Mouse (Mus musculus): Measurements from ENCODE around the gene Ctcfl.

DNA sequence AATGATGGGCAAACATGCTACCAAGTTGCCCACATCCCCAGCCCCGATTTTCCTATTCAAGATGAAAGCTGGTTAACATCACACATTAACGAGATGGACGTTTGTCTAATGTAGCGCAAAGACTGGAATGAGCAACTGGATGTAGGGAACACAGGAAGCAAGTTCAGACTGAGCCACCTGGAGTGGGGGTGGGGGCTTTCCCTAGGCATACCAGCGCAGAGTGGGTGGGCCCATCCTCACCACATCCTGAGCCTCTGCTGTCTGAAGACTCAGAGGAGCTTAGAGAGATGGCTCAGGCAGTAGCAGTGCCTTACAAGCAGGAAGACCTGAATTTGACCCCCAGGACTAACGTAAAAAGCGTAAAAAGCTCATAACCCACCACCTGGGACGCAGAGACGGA lies 33.6 kb downstream of the Ctcfl start:
- no peak for TF ChIP-seq CTCF (IDR thresholded peaks at IDR 0.05; ENCODE audit: low read depth)
- no peak for TF ChIP-seq EP300 (IDR thresholded peaks at IDR 0.05; ENCODE audit: low read depth)
